Mouse (Mus musculus): Measurements from ENCODE around the gene Pdcd1.

DNA sequence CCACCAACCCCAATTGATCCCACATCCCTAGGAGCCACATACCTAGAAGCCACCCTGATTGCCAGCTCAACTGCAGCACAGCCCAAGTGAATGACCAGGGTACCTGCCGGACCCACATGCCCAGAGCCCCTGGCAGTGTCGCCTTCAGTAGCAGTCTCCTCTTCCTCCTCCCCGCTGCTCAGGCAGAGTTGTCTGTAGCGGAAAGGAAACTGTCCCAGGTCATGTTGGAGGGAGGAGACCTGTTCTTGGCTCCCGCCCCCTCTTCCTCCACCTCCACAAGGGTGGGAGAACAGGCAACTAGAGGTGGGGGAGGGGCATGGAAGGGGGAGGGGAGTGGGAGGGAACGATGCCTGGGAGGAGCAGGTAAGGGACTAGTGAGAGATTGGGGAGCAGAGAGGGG is at the start of gene Pdcd1:
- no peak for TF ChIP-seq POLR2A (IDR thresholded peaks at IDR 0.05; ENCODE audit: borderline replicate concordance, insufficient read depth, low read length)
- TF ChIP-seq CTCF (IDR thresholded peaks at IDR 0.05; ENCODE audit: borderline replicate concordance, insufficient read depth, low read depth, low read length) = no peak

Measured in cerebellum, adult 2 months (tissue).